Mouse (Mus musculus) cerebellum, adult 2 months (tissue): ENCODE measurements around the gene Ptpn22.

Experiments
- CTCF ChIP-seq: fragments of 200-500 bp; IDR thresholded peaks from 2 replicates; pipeline ENCODE4 v1.5.1; 2011; ENCODE audit warnings: low read depth, mild to moderate bottlenecking, control low read depth, low read length, moderate library complexity, borderline replicate concordance; ENCODE audit not compliant: insufficient read depth
- POLR2A ChIP-seq: fragments of 200-500 bp; IDR thresholded peaks from 2 replicates; pipeline ENCODE4 v1.6.1; 2011; ENCODE audit warnings: low read length, control low read depth, borderline replicate concordance; ENCODE audit not compliant: insufficient read depth

GRCm38 (mm10) chr3:103832426-103832825 lies 27.2 kb upstream of the Ptpn22 start, which contains the start of gene Bcl2l15:
- TF ChIP-seq POLR2A (no peak), CTCF (no peak)
